Mouse (Mus musculus): Measurements from ENCODE around the gene Cd2.

Cd2 gene

DNA sequence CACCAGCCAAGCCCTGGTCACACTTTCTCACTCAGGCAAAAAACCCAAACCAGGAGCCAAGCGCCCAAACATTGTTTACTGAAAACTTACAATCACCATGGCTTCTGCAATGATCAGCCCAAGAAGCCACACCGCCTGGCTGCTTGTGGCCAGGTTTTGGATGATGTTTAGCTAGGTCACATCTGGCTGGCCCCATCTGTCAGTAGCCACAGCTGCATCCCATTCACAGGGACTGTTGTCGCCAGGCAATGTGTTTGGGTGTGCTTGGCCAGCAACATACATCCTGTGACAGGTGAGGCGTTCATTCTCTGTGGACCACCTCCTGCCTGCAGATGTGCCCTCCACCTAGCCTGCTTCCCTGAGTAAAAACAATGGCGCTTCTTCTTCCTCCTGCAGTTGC lies 4.9 kb upstream of the Cd2 start:
- no peak for DNase-seq (ENCODE audit: low read depth)

DNA sequence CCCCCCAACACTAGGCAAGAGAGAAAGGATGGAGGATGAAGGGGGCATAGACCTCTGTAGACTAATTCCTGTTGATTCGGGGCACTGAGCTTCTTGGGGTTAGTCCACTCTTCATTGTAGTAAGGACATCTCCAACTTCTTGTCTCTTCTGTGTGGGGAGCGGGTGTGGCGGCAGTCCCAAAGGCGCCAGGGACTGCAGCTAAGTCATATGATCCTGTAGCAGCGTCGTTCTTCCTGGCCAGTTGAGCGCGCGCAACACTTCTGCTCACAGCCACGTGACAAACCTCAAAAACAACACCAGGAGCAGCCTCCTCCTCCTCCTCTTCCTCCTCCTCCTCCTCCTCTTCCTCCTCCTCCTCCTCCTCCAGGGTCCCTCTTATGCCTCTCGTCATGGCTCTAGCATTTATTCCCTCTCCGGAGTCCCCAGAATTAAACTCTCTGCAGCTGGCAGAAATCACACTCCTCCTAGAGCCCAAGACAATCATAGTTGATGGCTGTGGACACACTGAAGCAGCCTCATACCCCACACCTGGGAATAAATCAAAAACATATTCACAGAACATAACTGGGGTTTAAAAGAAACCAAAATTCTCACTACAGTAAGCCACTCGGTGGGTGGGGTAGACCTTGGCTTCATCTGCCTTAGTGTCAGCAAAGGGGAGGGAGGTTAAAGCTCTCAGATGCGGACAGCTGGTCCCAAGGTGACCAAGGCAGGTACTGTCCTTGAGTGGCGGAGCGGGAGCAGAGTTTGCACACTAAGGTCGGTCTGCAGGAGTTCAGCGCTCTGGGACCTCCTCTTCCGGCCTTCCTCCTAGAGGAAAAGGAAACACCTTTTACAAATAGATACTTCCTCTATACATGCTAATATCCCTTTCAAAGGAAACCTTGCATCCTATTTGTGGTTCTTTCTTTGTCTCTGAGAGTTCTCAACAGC lies 3.1 kb upstream of the Cd2 start:
- no peak for DNase-seq (ENCODE audit: low read depth)

DNA sequence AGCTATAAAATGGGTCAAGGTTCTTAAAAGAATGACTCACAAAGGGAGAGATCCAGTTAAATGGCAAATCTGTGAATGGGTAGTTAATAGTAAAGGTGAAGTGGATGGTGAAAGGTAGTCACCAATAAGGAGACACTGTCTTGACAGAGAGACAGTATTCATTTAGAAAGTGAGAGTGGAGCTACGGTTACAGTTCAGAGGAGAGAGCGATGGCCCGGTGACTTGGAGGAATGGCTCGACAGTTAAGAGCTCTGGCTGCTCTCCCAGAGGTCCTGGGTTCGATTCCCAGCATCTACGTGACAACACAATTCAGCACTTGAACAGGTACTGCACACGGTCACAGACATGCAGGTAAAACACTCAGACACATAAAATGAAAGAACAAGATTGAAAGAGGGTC lies 2.3 kb upstream of the Cd2 start:
- DNase-seq (ENCODE audit: low read depth) = no peak

DNA sequence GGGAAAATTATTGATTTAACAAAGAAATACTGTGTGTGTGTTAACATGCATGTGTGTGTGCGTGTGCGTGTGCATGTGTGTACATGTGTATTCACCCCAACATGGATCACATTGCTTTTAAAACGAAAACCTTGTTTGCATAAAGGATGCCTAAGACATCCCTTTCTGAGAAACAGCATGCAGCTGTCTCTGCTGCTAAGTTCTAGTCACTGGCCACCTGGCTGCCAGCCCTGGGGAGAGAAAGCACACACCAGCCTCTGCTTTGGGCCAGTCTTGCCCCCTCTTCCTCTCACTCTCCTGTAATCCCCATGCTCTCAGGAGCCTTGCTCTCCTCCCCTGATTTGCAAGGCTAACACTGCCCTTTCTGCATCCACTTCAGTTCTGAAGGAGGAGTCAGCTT lies 1.7 kb upstream of the Cd2 start:
- no peak for DNase-seq (ENCODE audit: low read depth)

DNA sequence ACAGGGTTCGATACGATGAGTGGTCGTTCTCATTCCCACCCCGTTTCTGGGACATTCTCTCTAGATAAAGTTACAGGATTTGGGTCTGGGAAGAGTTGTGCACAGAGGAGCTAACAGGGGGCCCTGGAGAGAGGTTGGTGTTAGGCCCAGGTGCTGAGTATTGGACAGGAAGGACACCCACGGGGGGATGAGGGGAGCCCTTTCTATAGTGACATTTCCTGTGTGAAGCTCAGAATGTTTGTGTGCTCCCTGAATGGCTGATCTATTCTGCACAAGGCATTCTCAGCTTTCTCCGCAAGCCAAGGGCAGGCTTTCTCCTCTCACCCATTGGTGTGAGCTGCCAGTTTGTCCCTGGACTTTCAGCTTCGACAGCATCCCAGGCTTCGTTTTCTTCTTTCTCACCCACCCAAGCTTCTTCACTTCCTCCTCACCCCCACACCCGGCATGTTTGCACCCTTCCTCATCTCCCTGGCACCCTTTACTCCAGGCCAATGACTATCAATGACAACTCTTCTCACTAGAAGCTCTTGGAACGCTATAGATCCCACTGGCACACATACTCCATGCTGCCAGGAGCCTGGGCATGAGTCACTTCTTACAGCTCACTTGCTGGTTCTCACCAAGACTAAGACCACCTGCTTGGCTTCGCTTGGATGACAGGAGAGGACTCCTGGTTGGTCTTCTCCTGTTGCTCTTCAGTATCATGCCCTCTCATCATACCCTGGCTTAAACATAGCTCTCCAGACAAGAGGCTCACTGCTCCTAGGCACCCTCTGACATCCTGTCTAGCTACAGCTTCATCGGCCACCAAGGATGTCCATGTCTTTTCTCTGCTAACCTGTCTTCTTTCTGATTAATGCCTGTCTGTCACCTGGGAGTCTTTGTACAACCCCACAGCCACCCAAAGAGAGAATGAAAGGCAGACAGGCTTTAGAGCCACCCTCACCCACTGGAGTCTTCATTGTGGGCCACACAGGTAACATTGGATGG lies 1.1 kb downstream of the Cd2 start:
- no peak for DNase-seq (ENCODE audit: low read depth)

DNA sequence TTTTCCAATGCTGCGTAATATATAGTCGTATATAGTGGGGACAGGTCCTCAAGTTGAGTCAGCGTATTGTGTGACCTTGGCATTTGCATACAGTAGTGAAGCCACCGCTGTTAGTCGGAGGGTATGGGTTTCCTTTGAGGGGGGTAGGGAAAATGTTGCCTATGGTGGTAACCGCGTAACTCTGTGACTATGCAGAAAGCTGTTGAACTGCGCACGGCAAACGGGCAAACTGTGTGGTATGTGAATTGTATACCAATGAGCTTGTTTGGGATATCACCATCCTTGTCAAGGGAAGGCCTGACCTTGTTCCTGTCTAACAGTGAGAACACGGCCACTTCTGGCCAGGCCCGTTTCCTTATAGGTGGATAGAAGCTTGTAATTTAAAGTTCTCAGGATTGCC lies 1.9 kb downstream of the Cd2 start:
- no peak for DNase-seq (ENCODE audit: low read depth)

DNA sequence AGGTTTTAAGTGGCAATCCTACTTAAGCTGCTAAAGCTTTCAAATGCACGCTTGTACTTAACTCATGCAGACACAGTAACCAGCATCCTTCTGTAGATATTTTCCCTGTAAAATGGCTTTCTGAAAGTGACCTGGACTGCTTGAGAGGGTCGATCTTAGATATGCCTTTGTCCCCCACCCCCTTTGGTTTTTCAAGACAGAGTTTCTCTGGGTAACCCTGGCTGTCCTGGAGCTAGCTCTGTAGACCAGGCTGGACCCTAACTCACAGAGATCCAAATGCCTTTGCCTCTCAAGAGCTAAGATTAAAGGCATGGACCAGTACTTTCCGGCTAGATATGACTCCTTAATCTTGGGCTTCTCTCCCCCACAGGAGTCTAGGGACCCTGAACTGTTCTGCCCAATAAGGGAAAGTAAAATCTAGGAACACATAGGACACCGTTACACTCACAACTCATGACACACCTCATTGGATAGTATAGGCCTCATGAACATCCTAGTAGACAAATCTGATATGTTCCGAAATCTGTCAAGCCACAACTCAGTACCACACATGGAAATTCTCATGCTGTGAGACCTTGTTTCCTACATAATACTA lies 2.6 kb downstream of the Cd2 start:
- no peak for DNase-seq (ENCODE audit: low read depth)

DNA sequence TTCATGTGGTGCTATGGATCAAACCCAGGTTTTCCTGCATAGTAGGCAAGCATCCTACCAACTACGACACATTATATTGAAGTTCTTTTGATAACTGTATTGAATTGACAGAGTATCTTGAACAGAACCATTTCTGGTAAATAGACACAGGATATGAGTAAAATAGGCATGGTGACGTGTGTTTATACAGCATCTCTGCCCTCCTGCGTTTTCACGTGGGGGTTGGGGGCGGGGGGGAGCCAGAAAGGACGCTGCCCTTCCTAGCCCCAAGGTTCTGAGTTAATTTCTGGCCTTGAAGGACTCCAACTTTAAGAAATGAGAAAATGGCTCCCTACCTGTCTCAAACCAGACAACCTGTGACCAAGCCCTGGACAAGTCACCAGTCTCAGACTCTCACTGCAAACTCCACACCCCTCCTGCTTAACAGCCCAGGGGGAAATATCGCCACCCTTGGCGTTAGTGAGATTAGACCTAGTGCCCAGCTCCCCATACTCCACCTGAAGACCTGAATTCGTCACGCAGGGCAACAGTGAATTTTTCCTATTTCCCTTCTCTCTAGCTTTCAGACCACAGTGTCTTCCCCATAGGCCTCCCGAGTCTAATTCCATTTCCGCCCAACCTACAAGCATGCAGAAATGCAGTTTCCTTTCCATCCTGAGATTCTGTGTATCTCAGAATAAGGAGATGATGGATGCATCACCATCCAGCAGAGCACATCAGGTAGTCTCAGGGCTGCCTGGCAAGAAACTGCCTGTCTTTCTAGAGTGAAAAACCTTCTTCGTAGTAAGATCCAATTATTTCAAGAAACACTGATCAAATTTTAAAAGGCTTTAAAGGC lies 3.7 kb downstream of the Cd2 start:
- DNase-seq (ENCODE audit: low read depth) = no peak

DNA sequence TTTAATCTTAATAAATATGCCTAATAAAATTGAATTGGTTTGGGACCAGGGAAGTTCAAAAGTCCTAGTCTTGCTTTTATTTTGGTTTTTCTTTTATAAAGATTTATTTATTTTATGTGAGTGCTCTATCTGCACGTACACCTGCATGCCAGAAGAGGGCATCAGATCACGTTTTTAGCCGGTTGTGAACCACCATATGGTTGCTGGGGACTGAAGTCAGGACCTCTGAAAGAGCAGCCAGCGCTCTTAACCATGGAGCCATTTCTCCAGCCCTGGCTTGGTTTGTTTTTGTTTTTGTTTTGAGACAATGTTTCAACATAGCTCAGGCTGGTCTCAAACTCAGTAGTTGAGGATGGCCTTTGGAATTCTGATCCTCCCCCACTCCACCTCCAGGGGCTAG lies 4.3 kb downstream of the Cd2 start:
- no peak for DNase-seq (ENCODE audit: low read depth)

DNA sequence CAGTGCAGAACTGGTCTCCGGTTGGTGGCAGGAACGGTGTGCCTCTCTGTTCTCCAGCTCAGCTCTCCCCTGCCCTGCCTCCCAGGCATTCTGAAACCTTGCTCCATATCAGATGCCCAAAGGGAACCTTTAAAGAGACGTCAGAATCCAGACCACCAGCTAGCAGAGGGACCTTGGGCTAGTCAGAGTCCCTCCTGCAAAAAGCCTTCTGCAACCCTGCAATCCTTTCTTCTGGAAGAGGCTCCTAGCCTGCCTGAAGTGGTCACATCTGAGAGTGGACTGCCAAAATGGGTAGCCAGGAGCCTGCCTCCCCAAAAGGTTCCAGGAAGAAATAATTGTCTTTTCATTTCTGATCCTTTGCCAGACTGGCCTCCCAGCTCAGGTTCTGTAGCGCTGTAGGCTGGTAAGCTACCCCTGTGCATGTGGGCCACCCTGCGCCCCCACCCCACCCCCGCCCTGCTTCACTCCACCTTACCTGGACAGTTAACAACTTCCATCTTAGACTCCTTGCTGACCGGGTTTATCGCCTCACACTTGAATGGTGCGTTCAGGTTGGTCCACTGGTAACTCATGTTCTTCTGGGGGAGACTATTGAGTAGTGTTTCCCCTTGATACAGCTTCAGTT lies 5.1 kb downstream of the Cd2 start:
- DNase-seq (ENCODE audit: low read depth) = no peak

DNA sequence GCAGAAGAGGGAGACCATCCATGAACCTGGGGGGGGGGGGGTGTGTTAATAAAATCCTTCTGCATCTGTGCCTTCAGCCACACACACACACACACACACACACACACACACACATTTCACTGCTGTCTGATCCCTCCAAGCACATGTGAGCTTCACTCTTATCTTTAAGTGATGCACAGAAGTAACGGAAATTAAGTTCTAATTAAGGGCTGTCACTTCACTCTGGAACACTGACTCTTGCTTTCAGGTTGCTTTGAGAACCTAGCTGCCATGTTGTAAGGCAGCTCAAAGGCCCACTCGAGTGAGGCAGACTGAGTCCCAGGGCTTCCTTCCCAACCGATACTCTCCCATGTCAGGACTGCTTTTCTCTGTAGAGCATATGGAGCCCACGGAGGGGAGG lies 5.9 kb downstream of the Cd2 start:
- DNase-seq (ENCODE audit: low read depth) = no peak

DNA sequence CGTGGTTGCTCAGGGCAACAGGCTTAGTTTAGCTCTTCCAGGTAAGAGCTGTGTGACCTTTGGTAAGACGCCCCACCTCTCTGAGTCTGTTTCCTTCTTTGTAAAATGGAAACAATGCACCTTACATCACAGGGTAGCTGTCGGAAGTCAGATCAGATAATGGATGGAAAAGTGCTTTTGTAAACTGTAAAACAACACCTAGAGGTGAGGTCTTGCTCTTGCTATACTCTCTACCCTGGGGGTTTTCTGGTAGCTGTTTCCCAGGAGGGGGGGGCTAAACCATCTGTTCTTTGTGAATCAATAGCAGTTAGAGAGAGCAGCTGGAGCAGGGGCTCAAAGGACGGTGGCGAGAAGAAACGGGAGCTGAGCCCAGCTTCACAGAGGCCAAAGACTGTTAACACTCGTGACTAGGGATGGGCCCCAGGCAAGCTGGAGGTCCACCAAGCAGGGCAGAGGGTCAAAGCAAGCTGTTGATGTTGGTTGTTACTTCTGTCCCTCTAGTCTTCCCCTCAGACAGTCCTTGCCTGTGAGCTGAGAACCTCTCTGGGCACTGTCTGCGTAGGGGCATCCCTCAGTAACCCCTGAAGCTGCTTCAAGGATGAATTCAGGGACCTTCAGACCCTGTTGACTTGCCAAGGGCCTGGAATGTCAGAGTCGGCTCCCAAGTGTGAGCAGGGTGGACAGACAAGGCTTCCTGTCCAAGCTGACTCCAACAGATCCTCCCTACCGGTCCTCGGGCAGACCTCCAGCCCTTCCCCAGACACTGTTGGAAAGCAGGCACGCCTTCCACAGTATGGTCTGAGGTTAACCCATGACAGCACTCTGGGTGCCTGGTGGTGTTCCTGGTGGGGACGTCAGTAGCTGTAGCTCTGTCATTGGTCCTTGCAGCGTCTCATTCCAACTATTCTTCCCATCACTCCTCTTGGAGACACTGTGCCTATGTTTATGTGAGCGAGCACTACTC lies 7.1 kb downstream of the Cd2 start:
- no peak for DNase-seq (ENCODE audit: low read depth)

DNA sequence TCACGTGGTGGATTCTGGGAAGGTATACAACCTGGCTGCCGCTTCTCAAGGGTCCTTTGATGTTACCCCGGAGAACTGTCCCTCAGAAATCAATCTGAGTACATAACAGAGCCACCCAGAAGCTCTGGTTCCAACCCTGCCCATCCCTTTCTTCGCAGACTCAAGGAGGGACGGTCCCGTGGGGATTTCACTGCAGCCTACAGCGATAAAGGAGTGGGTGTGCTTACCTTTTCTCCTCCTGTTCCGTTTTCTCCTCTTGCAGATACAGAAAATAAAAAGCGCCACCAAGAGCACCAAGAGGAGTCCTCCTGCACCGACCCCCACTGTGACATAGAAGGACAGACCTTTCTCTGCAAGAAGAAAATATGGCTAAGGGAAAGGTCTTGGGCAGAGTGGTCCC lies 8.2 kb downstream of the Cd2 start:
- no peak for DNase-seq (ENCODE audit: low read depth)

DNA sequence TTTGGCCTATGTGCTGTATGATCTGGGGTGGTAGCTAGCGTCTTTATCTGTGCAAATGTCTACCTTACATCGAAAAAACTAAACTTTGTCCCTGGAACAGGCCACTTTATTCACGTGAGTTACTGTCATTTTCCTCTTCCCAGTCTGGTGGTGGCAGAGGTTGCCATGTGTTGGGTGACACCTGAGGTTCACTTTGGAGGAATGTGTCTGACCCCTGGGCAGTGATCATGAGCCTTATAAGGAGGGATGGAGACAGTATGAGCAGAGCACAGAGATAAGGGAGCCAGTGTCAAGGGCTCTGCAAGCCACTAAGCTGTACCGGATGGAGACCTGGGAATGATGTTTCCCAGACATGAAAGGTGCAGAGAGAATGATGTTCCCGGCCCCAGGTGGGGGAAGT lies 9.3 kb downstream of the Cd2 start:
- no peak for DNase-seq (ENCODE audit: low read depth)

DNA sequence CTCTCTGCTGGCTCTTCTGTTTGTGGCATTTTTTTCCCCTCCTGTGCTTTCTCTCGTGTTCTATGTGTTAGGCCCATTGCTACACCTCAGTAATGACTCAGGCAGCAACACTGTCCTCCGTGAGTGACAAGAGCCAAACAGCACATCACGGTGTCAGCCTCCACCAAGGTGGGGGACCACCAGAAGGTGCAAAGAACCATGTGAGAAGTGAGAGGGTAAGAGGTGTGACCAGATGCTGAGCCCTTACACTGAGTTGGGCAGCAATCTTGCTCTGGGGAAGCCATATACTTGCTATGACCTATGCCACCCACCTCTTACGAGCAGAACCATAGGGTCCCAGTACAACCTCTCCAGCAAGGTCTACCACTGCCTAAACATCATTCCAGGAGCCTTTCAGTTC lies 9.9 kb downstream of the Cd2 start:
- no peak for DNase-seq (ENCODE audit: low read depth)

DNA sequence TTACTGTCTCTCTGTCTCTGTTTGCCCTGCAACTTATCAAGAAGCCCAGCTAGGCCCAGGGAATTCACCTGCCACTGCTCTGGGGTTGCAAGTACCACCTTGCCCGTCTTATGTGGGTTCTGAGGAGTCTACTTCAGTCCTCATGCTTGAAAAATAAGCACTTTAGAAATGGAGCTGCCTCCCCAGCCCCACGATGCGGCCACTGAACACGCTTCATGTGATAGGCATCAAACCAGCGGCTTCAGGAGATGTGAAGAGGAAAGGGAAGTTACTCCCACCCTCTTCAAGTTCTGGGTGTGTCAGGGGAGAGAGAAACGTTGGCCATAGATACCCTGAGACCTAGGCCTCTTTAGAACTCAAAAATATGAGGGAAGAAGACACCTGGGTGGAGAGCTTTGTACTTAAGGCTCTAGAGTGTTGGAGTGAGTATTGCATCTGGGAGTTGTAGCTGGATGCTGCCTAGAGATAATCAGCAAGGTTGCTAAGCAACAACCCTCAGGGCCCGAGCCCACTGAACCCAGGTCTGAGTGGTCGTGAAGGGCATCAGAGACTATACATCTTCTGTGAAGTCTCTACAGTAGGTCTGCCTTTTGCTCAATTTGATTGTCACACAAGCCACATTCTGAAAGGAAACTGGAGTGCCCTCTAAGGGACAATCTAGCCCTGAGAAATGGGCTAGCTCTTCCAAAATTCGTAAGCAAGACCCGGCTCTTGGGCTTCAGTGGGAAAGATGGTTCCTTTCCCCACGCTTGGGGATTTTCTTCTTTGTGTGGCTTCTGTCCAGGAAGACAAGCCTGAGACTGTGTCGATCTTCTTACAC lies 11.0 kb downstream of the Cd2 start:
- no peak for DNase-seq (ENCODE audit: low read depth)

DNA sequence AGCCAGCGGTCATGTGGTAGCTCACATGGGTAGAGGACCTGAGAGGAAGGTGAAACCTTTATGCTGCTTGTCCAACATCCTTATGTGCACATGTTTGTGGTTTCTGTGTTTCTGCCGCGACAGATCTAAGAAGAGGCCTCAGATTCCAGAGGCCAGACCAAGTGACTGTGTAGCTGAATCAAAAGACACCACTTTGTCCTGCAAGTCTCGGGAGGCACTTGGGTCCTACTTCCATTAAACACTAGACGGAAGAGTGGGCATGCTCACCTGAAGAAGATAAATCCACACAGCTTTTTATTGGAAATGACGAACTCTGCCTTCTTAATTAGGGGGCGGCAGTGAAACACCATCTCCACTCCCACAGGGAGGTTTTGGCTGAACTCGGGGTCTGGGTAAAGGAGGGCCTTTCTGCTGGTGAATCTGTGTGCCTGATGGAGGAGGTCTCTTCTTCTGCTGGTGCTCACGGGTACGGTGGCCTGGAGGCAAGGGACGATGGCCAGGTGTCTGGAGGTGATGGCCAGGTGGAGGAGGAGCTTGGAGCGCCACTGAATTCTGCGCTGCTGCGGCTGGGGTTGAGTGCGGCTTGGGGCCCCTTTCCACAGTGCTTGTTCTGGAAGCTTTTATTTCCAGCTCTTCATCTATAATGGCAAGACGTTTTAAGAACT lies 12.0 kb downstream of the Cd2 start:
- DNase-seq (ENCODE audit: low read depth) = no peak

DNA sequence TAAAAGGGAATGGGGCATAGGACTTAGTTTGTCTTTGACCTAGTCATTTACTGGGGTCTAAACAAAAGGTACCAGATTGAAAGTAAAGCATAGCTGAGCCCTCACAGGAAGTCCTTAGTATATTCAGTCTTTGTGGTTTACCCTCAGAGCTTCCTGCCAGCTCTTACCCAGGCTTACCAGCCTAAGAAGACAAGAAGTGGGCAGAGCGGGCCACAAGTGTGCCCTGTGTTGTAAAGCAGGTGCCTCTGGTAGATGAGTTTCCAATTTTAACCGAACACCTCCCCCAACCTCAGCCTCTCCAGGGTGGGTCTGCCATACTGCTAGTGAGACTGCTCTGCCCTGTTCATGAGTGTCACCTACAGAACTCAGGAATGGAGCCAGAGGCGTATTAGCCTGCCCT lies 12.9 kb downstream of the Cd2 start:
- no peak for DNase-seq (ENCODE audit: low read depth)
